Mouse (Mus musculus): ENCODE measurements at regions not wholly inside any gene's neighbourhood (a gene's known extent, or its start where the extent isn't known, plus 50 kb on each side); places are given as distances from the start of the nearest gene placed in this dataset.

DNA sequence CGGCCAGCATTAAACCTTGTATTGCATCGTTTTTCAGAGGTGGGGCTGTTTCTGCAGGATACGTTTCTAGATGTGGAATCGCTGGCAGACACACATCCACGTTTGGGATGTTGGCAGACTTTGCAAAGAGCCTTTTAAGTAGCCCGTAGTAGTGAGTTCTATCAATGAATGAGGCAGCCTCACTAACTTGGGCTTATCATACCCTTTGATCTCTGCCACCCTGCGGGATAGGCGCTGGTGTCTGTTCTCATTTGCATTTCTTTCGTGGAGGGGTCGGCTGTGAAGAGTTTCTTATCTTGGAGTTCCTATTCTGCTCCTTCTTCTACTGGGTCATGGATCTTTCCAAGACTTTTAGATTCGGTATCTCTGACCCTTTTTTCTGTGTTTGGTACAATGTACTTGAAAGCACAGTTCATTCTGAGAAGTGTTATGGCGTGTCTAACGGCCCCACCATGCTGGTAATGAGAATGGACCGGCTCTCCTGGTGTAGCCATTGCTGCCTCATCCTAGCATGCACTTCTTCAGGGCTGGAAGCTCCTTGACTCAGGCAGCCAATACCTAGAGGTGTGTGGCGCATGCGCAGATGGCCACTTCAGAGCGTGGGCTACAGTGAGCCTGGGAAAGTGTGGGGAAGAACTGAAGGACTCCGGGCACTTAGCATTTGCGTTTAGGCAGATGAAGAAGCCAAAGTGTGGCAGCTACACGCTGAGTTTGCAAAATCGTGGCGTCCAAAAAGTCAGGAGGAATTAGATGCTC lies 158.1 kb upstream of the Mrps10 start:
- H3K27me3 ChIP-seq (ENCODE audit: insufficient read depth, low read length), result no peaks in the 10 kb centered on the region
- no peak for TF ChIP-seq CTCF (IDR thresholded peaks at IDR 0.05; ENCODE audit: low read depth)
- DNase-seq, result no peak
- no peak for ATAC-seq (ENCODE audit: insufficient read depth)
- no peak overlapping the region for H3K4me3 ChIP-seq (ENCODE audit: low read depth, low read length)
- no peak overlapping the region for H3K9ac ChIP-seq
- 64% methylated on average over 22 of the region's 22 CpGs for WGBS
- H3K36me3 ChIP-seq (ENCODE audit: insufficient read depth), result no peaks in the 10 kb centered on the region
- H3K4me1 ChIP-seq (ENCODE audit: insufficient read depth), result no peaks in the 10 kb centered on the region
- no peaks in the 10 kb centered on the region for H3K9me3 ChIP-seq (ENCODE audit: low read depth, low read length)
- H3K4me2 ChIP-seq, result no peak overlapping the region
- no peak overlapping the region for H3K27ac ChIP-seq (ENCODE audit: low read depth)

GRCm38 (mm10) chr17:47208886-47209585 lies 159.7 kb upstream of the Mrps10 start:
- Histone ChIP-seq H3K9ac (no peak overlapping the region), H3K9me3 (ENCODE audit: low read depth, low read length) (no peaks in the 10 kb centered on the region), H3K27ac (ENCODE audit: low read depth) (no peak overlapping the region), H3K4me3 (ENCODE audit: low read depth, low read length) (no peak overlapping the region), H3K36me3 (ENCODE audit: insufficient read depth) (no peaks in the 10 kb centered on the region), H3K27me3 (ENCODE audit: insufficient read depth, low read length) (no peaks in the 10 kb centered on the region), H3K4me2 (no peak overlapping the region), H3K4me1 (ENCODE audit: insufficient read depth) (0 out of 2 replicates have a peak, but pooled peaks cover 4% of the 10 kb centered on the region)
- no peak for TF ChIP-seq CTCF (IDR thresholded peaks at IDR 0.05; ENCODE audit: low read depth)
- whole genome bisulfite sequencing, result 88% methylated on average over 16 of the region's 16 CpGs
- ATAC-seq (ENCODE audit: insufficient read depth), result no peak
- DNase-seq, result no peak

- no peak for DNase-seq
- 0 out of 2 replicates have a peak, but pooled peaks cover 4% of the 10 kb centered on the region for H3K4me1 ChIP-seq (ENCODE audit: insufficient read depth)
- TF ChIP-seq CTCF (IDR thresholded peaks at IDR 0.05; ENCODE audit: low read depth), result no peak
- H3K9me3 ChIP-seq (ENCODE audit: low read depth, low read length), result no peaks in the 10 kb centered on the region
- no peak overlapping the region for H3K4me2 ChIP-seq
- H3K36me3 ChIP-seq (ENCODE audit: insufficient read depth), result no peaks in the 10 kb centered on the region
- ATAC-seq (ENCODE audit: insufficient read depth), result no peak
- H3K9ac ChIP-seq, result no peak overlapping the region
- H3K27ac ChIP-seq (ENCODE audit: low read depth), result no peak overlapping the region
- H3K27me3 ChIP-seq (ENCODE audit: insufficient read depth, low read length), result no peaks in the 10 kb centered on the region
- WGBS, result 93% methylated on average over 4 of the region's 4 CpGs
- H3K4me3 ChIP-seq (ENCODE audit: low read depth, low read length), result no peak overlapping the region
Measured at GRCm38 (mm10) chr17:47207471-47207870, 161.2 kb upstream of the Mrps10 start.

GRCm38 (mm10) chr17:47204470-47205162 lies 164.1 kb upstream of the Mrps10 start:
- H3K9me3 ChIP-seq (ENCODE audit: low read depth, low read length), result no peaks in the 10 kb centered on the region
- H3K27ac ChIP-seq (ENCODE audit: low read depth), result no peak overlapping the region
- H3K4me2 ChIP-seq, result no peak overlapping the region
- TF ChIP-seq CTCF (IDR thresholded peaks at IDR 0.05; ENCODE audit: low read depth), result no peak
- WGBS, result 66% methylated on average over 7 of the region's 7 CpGs
- H3K36me3 ChIP-seq (ENCODE audit: insufficient read depth), result no peaks in the 10 kb centered on the region
- ATAC-seq (ENCODE audit: insufficient read depth), result no peak
- H3K27me3 ChIP-seq (ENCODE audit: insufficient read depth, low read length), result no peaks in the 10 kb centered on the region
- H3K4me3 ChIP-seq (ENCODE audit: low read depth, low read length), result no peak overlapping the region
- H3K9ac ChIP-seq, result no peak overlapping the region
- 0 out of 2 replicates have a peak, but pooled peaks cover 4% of the 10 kb centered on the region for H3K4me1 ChIP-seq (ENCODE audit: insufficient read depth)
- no peak for DNase-seq

GRCm38 (mm10) chr17:47199206-47199605 lies 169.5 kb upstream of the Mrps10 start:
- H3K36me3 ChIP-seq (ENCODE audit: insufficient read depth), result 0 out of 2 replicates have a peak, but pooled peaks cover 3% of the 10 kb centered on the region
- ATAC-seq (ENCODE audit: insufficient read depth) (no peak), DNase-seq (no peak)
- H3K9me3 ChIP-seq (ENCODE audit: low read depth, low read length), result no peaks in the 10 kb centered on the region
- H3K27me3 ChIP-seq (ENCODE audit: insufficient read depth, low read length), result no peaks in the 10 kb centered on the region
- H3K4me1 ChIP-seq (ENCODE audit: insufficient read depth), result peaks cover 4% of the 10 kb centered on the region; the same call in 1 of the 2 replicates
- no peak overlapping the region for H3K9ac ChIP-seq
- H3K4me2 ChIP-seq, result no peak overlapping the region
- 81% methylated on average over 10 of the region's 10 CpGs for WGBS
- H3K27ac ChIP-seq (ENCODE audit: low read depth), result no peak overlapping the region
- no peak overlapping the region for H3K4me3 ChIP-seq (ENCODE audit: low read depth, low read length)
- TF ChIP-seq CTCF (IDR thresholded peaks at IDR 0.05; ENCODE audit: low read depth), result no peak

DNA sequence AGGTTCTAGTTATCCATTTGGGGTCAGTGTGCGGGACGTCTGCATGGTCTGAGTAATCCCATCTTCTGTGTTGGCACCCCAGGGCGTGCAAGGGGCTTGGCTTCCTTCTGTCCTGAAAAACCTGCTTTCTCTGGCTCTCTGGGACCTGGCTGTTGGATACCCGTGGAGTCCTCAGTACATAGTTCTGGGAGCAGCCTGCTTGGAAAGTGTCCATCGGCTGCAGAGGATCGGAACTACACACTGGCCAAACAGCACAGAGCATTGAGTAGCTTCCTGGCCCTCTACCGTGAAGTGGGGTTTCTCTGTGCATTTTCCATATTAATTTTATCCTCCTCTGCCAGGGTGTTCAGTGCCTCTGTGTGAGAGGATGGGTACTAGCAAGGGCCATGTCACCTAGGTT lies 170.7 kb upstream of the Mrps10 start:
- H3K4me3 ChIP-seq (ENCODE audit: low read depth, low read length), result no peak overlapping the region
- 0 out of 2 replicates have a peak, but pooled peaks cover 11% of the 10 kb centered on the region for H3K36me3 ChIP-seq (ENCODE audit: insufficient read depth)
- 48% methylated on average over 7 of the region's 7 CpGs for WGBS
- no peak for DNase-seq
- TF ChIP-seq CTCF (IDR thresholded peaks at IDR 0.05; ENCODE audit: low read depth), result no peak
- H3K27ac ChIP-seq (ENCODE audit: low read depth), result no peak overlapping the region
- H3K9me3 ChIP-seq (ENCODE audit: low read depth, low read length), result no peaks in the 10 kb centered on the region
- no peak overlapping the region for H3K9ac ChIP-seq
- H3K27me3 ChIP-seq (ENCODE audit: insufficient read depth, low read length), result no peaks in the 10 kb centered on the region
- H3K4me1 ChIP-seq (ENCODE audit: insufficient read depth), result peaks cover 4% of the 10 kb centered on the region; the same call in 1 of the 2 replicates
- ATAC-seq (ENCODE audit: insufficient read depth), result no peak
- no peak overlapping the region for H3K4me2 ChIP-seq

- ATAC-seq (ENCODE audit: insufficient read depth) (no peak), DNase-seq (no peak)
- WGBS, result 38% methylated on average over 6 of the region's 6 CpGs
- H3K27ac ChIP-seq (ENCODE audit: low read depth), result no peak overlapping the region
- H3K9ac ChIP-seq, result no peak overlapping the region
- H3K4me3 ChIP-seq (ENCODE audit: low read depth, low read length), result no peak overlapping the region
- no peak overlapping the region for H3K4me2 ChIP-seq
- no peaks in the 10 kb centered on the region for H3K27me3 ChIP-seq (ENCODE audit: insufficient read depth, low read length)
- H3K36me3 ChIP-seq (ENCODE audit: insufficient read depth), result peaks cover 13% of the 10 kb centered on the region; the same call in 1 of the 2 replicates
- H3K4me1 ChIP-seq (ENCODE audit: insufficient read depth), result peaks cover 4% of the 10 kb centered on the region; the same call in 1 of the 2 replicates
- no peaks in the 10 kb centered on the region for H3K9me3 ChIP-seq (ENCODE audit: low read depth, low read length)
- no peak for TF ChIP-seq CTCF (IDR thresholded peaks at IDR 0.05; ENCODE audit: low read depth)
Measured at GRCm38 (mm10) chr17:47196992-47197391, 171.7 kb upstream of the Mrps10 start.
